Mouse (Mus musculus): ENCODE data around the gene Cacnb3. TPM values are rescaled to one million over a fixed set of nuclear protein-coding genes. Genes with fewer than 3 reads are reported as not detected.

The Cacnb3 gene
- total RNA-seq, 1 experiment from 2014 or later: 1.3 TPM

- ATAC-seq (replicated peaks; ENCODE audit: insufficient number of reproducible peaks, low FRiP score, low TSS enrichment, poor library complexity, severe bottlenecking): no peak; the same call in 1 of the 2 replicates
Measured at GRCm38 (mm10) chr15:98692171-98692715, 61.6 kb downstream of the Cacnb3 start.

Other genes with a start within 250 kb of the Cacnb3 start
- not detected in 3 replicates for gene Olfr283, start 249.9 kb upstream of the Cacnb3 start, total RNA-seq (2017)
- not detected in 3 replicates for gene Olfr282, start 199.6 kb upstream of the Cacnb3 start, total RNA-seq (2017)
- not detected in 3 replicates for gene Olfr281, start 178.3 kb upstream of the Cacnb3 start, total RNA-seq (2017)
- not detected in 3 replicates for gene OR5BS1P, start 160.9 kb upstream of the Cacnb3 start, total RNA-seq (2017)
- not detected in 3 replicates for gene Lalba, start 148.1 kb upstream of the Cacnb3 start, total RNA-seq (2017)
- not detected in 3 replicates for gene Olfr279, start 138.4 kb upstream of the Cacnb3 start, total RNA-seq (2017)
- gene Kansl2, start 96.6 kb upstream of the Cacnb3 start, total RNA-seq (2017): 35.4 to 46.2 TPM (median 40.6 TPM) in 3 replicates
- 112 to 132 TPM (median 124 TPM) in 3 replicates for gene Ccnt1, start 59.9 kb upstream of the Cacnb3 start, total RNA-seq (2017)
- gene 4930415O20Rik, start 59.8 kb upstream of the Cacnb3 start, total RNA-seq (2017): not detected in 3 replicates
- gene Adcy6, start 20.8 kb upstream of the Cacnb3 start, total RNA-seq (2017): 0.96 to 3.7 TPM in 2 of 3 replicates, not detected in the other
- gene Ddx23, start 32.1 kb downstream of the Cacnb3 start, total RNA-seq (2017): 106 to 143 TPM (median 108 TPM) in 3 replicates
- gene Rnd1, start 46.6 kb downstream of the Cacnb3 start, total RNA-seq (2017): 1.2 to 2.8 TPM (median 1.5 TPM) in 3 replicates
- gene Ccdc65, start 77.4 kb downstream of the Cacnb3 start, total RNA-seq (2017): not detected in 3 replicates
- 0.11 to 2.2 TPM in 2 of 3 replicates, not detected in the other for gene Fkbp11, start 97.4 kb downstream of the Cacnb3 start, total RNA-seq (2017)
- gene Arf3, start 132.4 kb downstream of the Cacnb3 start, total RNA-seq (2017): 27.4 to 48.6 TPM (median 30.8 TPM) in 3 replicates
- not detected in 3 replicates for gene Wnt10b, start 147.3 kb downstream of the Cacnb3 start, total RNA-seq (2017)
- gene Wnt1, start 159.0 kb downstream of the Cacnb3 start, total RNA-seq (2017): not detected in 3 replicates
- gene Ddn, start 178.7 kb downstream of the Cacnb3 start, total RNA-seq (2017): not detected in 3 replicates
- 128 to 132 TPM (median 132 TPM) in 3 replicates for gene Prkag1, start 200.7 kb downstream of the Cacnb3 start, total RNA-seq (2017)
- 39.4 to 138 TPM (median 45.1 TPM) in 3 replicates for gene Kmt2d, start 240.4 kb downstream of the Cacnb3 start, total RNA-seq (2017)